Mouse (Mus musculus): Measurements from ENCODE around the gene Trp53rkb. TPM values are rescaled to one million over a fixed set of nuclear protein-coding genes. Genes with fewer than 3 reads are reported as not detected.
"Not testable (repeated sequence)": the region's sequence is repeated elsewhere in the genome, so short reads cannot be mapped to it uniquely, and the experiment has no call there.

Gene Trp53rkb
- total RNA-seq, 1 experiment = 11.1 TPM

GRCm38 (mm10) chr2:166784376-166784775, 8.0 kb upstream of the Trp53rkb start:
- Histone ChIP-seq H3K36me3 (ENCODE audit: control insufficient read depth, insufficient read depth, low read length, poor library complexity, severe bottlenecking) (no peaks in the 10 kb centered on the region), H3K27ac (ENCODE audit: insufficient read depth, low read depth, low read length, poor library complexity, severe bottlenecking) (no peak overlapping the region), H3K4me1 (ENCODE audit: control insufficient read depth in 2 of 2, insufficient read depth in 2 of 2, low read length in 2 of 2, poor library complexity in 1 of 2) (peaks cover 0 to 5% of the 10 kb centered on the region in 2 experiments; a peak in 2 of 4 replicates), H3K4me3 (ENCODE audit: insufficient read depth in 1 of 2, low read depth in 1 of 2, low read length in 2 of 2, poor library complexity in 1 of 2, severe bottlenecking in 1 of 2) (no peak overlapping the region), H3K9me3 (ENCODE audit: control insufficient read depth, insufficient read depth, low read depth, low read length) (no peaks in the 10 kb centered on the region), H3K9ac (ENCODE audit: insufficient read depth, low read depth, low read length, poor library complexity, severe bottlenecking) (no peak overlapping the region)
- TF ChIP-seq CHD2 (IDR thresholded peaks at IDR 0.05; ENCODE audit: low read depth, low read length) = no peak
- TF ChIP-seq HCFC1 (IDR thresholded peaks at IDR 0.05; ENCODE audit: borderline replicate concordance, insufficient read depth, low read length) = peak; percentile 51; the same call in 1 of the 2 replicates
- DNase-seq (ENCODE audit: low read depth, low spot score) = no peak
- in situ Hi-C loops (cut with MboI; ENCODE audit: low sequenced_read_pairs in 2 of 2, unreplicated experiment in 2 of 2) = loop anchor here (5.0 to 25.0 kb wide), 2 partner anchors 192 to 197 kb away; no protein-coding TSS in a partner anchor

GRCm38 (mm10) chr2:166786353-166787004, 5.9 kb upstream of the Trp53rkb start:
- Histone ChIP-seq H3K36me3 (ENCODE audit: control insufficient read depth, insufficient read depth, low read length, poor library complexity, severe bottlenecking) (no peaks in the 10 kb centered on the region), H3K4me3 (ENCODE audit: insufficient read depth in 1 of 2, low read depth in 1 of 2, low read length in 2 of 2, poor library complexity in 1 of 2, severe bottlenecking in 1 of 2) (peak overlapping the region; percentile 72 to 89), H3K9me3 (ENCODE audit: control insufficient read depth, insufficient read depth, low read depth, low read length) (no peaks in the 10 kb centered on the region), H3K27ac (ENCODE audit: insufficient read depth, low read depth, low read length, poor library complexity, severe bottlenecking) (no peak overlapping the region), H3K9ac (ENCODE audit: insufficient read depth, low read depth, low read length, poor library complexity, severe bottlenecking) (peak overlapping the region; percentile 83), H3K4me1 (ENCODE audit: control insufficient read depth in 2 of 2, insufficient read depth in 2 of 2, low read length in 2 of 2, poor library complexity in 1 of 2) (no peaks in the 10 kb centered on the region; a peak in 1 of 4 replicates)
- TF ChIP-seq CHD2 (IDR thresholded peaks at IDR 0.05; ENCODE audit: low read depth, low read length) (no peak), ZC3H11A (IDR thresholded peaks at IDR 0.05; ENCODE audit: borderline replicate concordance, low read depth, low read length) (no peak), HCFC1 (IDR thresholded peaks at IDR 0.05; ENCODE audit: borderline replicate concordance, insufficient read depth, low read length) (peak; percentile 96)
- in situ Hi-C loops (cut with MboI; ENCODE audit: low sequenced_read_pairs in 2 of 2, unreplicated experiment in 2 of 2) = loop anchor here in 1 of 2 experiments (25.0 kb wide), 1 partner anchor 199 kb away; no protein-coding TSS in a partner anchor
- DNase-seq (ENCODE audit: low read depth, low spot score) = peak; percentile 96

GRCm38 (mm10) chr2:166791738-166792137, 593 bp upstream of the Trp53rkb start:
- Histone ChIP-seq H3K9me3 (ENCODE audit: control insufficient read depth, insufficient read depth, low read depth, low read length) (no peaks in the 10 kb centered on the region), H3K9ac (ENCODE audit: insufficient read depth, low read depth, low read length, poor library complexity, severe bottlenecking) (no peak overlapping the region), H3K36me3 (ENCODE audit: control insufficient read depth, insufficient read depth, low read length, poor library complexity, severe bottlenecking) (peaks cover 5% of the 10 kb centered on the region), H3K27ac (ENCODE audit: insufficient read depth, low read depth, low read length, poor library complexity, severe bottlenecking) (no peak overlapping the region), H3K4me3 (ENCODE audit: insufficient read depth in 1 of 2, low read depth in 1 of 2, low read length in 2 of 2, poor library complexity in 1 of 2, severe bottlenecking in 1 of 2) (no peak overlapping the region), H3K4me1 (ENCODE audit: control insufficient read depth in 2 of 2, insufficient read depth in 2 of 2, low read length in 2 of 2, poor library complexity in 1 of 2) (peaks cover 2 to 4% of the 10 kb centered on the region in 2 experiments; a peak in 2 of 4 replicates)
- no peak for DNase-seq (ENCODE audit: low read depth, low spot score)
- in situ Hi-C loops (cut with MboI; ENCODE audit: low sequenced_read_pairs in 2 of 2, unreplicated experiment in 2 of 2) = loop anchor here in 1 of 2 experiments (25.0 kb wide), 1 partner anchor 204 kb away; no protein-coding TSS in a partner anchor
- TF ChIP-seq ZC3H11A (IDR thresholded peaks at IDR 0.05; ENCODE audit: borderline replicate concordance, low read depth, low read length) (peak; percentile 41; the same call in 1 of the 2 replicates), ZNF384 (IDR thresholded peaks at IDR 0.05; ENCODE audit: low read depth, low read length) (no peak), HCFC1 (IDR thresholded peaks at IDR 0.05; ENCODE audit: borderline replicate concordance, insufficient read depth, low read length) (no peak), CHD2 (IDR thresholded peaks at IDR 0.05; ENCODE audit: low read depth, low read length) (no peak), MAFK (IDR thresholded peaks at IDR 0.05; ENCODE audit: insufficient read depth, low read depth, low read length) (no peak)

DNA sequence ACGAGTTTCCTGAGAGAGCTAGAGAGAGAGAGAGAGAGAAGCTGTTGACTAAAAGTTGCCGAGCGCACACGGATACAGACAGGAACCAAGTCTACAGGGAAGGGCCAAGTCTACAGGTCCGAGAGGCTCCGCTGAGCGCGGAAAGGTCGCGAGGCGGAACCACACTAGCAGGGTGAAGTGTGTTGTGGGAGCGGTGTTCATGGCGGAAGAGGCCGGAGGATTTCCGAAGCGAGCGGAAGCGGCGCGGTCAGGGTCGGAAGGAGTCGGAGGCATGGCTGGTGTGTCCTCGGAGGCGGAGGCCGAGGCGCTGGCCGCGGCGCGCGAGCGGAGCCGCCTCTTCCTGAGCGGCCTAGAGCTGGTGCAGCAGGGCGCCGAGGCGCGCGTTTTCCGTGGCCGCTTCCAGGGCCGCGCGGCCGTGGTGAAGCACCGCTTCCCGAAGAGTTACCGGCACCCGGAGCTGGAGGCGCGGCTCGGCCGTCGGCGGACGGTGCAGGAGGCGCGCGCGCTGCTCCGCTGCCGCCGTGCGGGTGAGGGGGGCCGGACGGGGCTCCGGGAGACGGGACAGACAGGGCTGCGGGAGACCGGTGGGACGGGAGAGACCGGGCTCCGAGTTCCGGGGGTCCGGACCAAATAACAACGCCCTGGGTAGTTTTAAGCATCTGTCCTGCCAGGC, 1.3 kb downstream of the Trp53rkb start:
- Histone ChIP-seq H3K36me3 (ENCODE audit: control insufficient read depth, insufficient read depth, low read length, poor library complexity, severe bottlenecking) (peaks cover 16% of the 10 kb centered on the region), H3K9ac (ENCODE audit: insufficient read depth, low read depth, low read length, poor library complexity, severe bottlenecking) (peak overlapping the region; percentile 96), H3K4me3 (ENCODE audit: insufficient read depth in 1 of 2, low read depth in 1 of 2, low read length in 2 of 2, poor library complexity in 1 of 2, severe bottlenecking in 1 of 2) (peak overlapping the region; percentile 75 to 90)
- in situ Hi-C loops (cut with MboI; ENCODE audit: low sequenced_read_pairs in 2 of 2, unreplicated experiment in 2 of 2) = loop anchor here in 1 of 2 experiments (25.0 kb wide), 1 partner anchor 206 kb away; no protein-coding TSS in a partner anchor
- H3K4me1 ChIP-seq (ENCODE audit: control insufficient read depth in 2 of 2, insufficient read depth in 2 of 2, low read length in 2 of 2, poor library complexity in 1 of 2); H3K9me3 ChIP-seq (ENCODE audit: control insufficient read depth, insufficient read depth, low read depth, low read length); H3K27ac ChIP-seq (ENCODE audit: insufficient read depth, low read depth, low read length, poor library complexity, severe bottlenecking): not testable (repeated sequence)
- DNase-seq (ENCODE audit: low read depth, low spot score) = peak; percentile 67
- peak; percentile 88 for TF ChIP-seq HCFC1 (IDR thresholded peaks at IDR 0.05; ENCODE audit: borderline replicate concordance, insufficient read depth, low read length)

Measured in ES-E14 (cell line).